Mouse (Mus musculus) bone marrow, adult 2 months (tissue): ENCODE results near the gene Evc. TPM values are rescaled to one million over a fixed set of nuclear protein-coding genes. Genes with fewer than 3 reads are reported as not detected.

ENCODE experiments used
- H3K27ac ChIP-seq: fragments of 200-500 bp; 2 replicates; pipeline ENCODE4 v1.5.1; 2012; ENCODE audit warnings: low read depth, mild to moderate bottlenecking, control low read depth, inconsistent platforms, low read length; ENCODE audit not compliant: control insufficient read depth, poor library complexity, insufficient read depth
- H3K4me1 ChIP-seq: fragments of 200-500 bp; 2 replicates; pipeline ENCODE4 v1.6.1; 2011; ENCODE audit warnings: low read length; ENCODE audit not compliant: control insufficient read depth, insufficient read depth
- H3K4me3 ChIP-seq: fragments of 200-500 bp; replicated peaks from 2 replicates; pipeline ENCODE3; 2011; ENCODE audit warnings: mild to moderate bottlenecking, low read depth, low read length, control low read depth; ENCODE audit not compliant: control insufficient read depth
- CTCF ChIP-seq: fragments of 200-500 bp; IDR thresholded peaks from 2 replicates; pipeline ENCODE4 v1.5.1; 2011; ENCODE audit warnings: low read length, control low read depth; ENCODE audit not compliant: control insufficient read depth, insufficient read depth
- POLR2A ChIP-seq: fragments of 200-500 bp; IDR thresholded peaks from 2 replicates; pipeline ENCODE4 v1.6.1; 2011; ENCODE audit warnings: low read depth, mild to moderate bottlenecking, control low read depth, low read length, borderline replicate concordance; ENCODE audit not compliant: control insufficient read depth
- WGBS: fragments of 180-500 bp; shearing (Covaris S2); methylation state at CpG from one replicate; pipeline ENCODE4 v1.1.7; 2018; 5-methylcytosine and 5-hydroxymethylcytosine counted together
- polyA plus RNA-seq: library from polyadenylated mRNA; stranded (reverse); fragments of >200 nt; gene quantifications from 2 replicates; pipeline ENCODE4 v1.2.4, GENCODE M21; 2011; ENCODE audit warnings: low replicate concordance; ENCODE audit not compliant: missing spikeins, insufficient read depth, insufficient read length

Evc gene
- polyA plus RNA-seq, 1 experiment = 2.8 TPM

DNA sequence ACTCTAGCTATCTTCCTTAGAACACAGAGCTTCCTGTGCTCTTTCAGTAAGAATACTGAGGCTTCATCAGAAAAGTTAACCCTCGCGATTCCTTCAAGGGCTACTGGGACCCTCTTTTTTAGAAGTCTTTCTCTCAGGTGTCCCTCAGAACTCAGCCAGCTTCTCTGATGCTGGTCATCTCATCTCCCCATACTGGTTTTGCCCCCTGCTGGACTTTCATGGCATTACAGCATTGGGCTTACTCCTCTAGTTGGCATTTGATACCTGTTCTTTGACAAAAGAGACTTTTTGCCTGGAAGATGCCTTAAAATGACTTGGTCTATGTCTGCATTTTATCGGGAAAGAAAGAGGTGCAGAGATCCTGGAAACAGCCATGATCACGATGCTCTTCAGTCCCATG is 17.7 kb upstream of the Evc start:
- no peak overlapping the region for H3K4me3 ChIP-seq
- TF ChIP-seq POLR2A (no peak), CTCF (no peak)
- H3K27ac ChIP-seq = no peak overlapping the region
- no peaks in the 10 kb centered on the region for H3K4me1 ChIP-seq
- 72% methylated on average over 4 of the region's 4 CpGs for WGBS

DNA sequence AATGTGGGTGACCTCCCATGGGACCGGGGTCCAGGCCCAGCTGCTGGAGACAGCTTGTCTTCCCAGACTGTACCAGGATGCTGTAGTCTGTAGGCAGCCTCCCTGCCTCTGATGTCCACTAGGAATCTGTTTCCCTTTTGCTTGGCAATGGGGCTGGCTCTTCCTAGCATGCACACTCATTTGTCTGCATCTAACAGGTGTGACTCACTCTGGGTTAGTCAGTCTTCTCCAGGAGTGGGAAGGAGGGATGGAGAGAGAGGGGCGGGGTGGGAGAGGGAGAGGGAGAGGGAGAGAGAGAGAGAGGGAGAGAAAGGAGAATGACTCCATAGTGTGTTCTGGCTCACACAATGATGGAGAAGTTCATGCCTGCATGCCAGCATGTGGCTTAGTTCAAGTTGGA is 15.1 kb upstream of the Evc start:
- Histone ChIP-seq H3K4me1 (no peaks in the 10 kb centered on the region), H3K4me3 (no peak overlapping the region), H3K27ac (no peak overlapping the region)
- 63% methylated on average over 2 of the region's 2 CpGs for WGBS
- TF ChIP-seq CTCF (no peak), POLR2A (no peak)

DNA sequence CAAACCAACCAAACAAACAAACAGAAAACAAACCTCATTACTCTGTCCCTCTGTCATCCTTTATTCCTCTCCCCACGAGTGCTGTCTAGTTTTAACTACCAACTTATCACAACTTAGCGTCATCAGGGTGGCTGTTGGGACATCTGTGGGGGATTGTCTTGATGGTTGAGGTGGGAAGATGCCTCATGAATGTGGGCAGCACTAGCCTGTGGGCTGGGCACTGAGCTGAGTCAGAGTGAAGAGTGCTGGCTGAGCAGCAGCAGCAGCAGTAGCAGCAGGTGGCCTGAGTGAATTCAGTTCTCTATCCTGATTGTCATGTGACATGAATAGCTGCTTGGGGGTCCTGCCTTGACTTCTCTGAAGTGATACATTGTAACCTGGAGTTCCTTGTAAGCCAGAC is 7.3 kb upstream of the Evc start:
- Histone ChIP-seq H3K4me1 (no peaks in the 10 kb centered on the region), H3K27ac (no peak overlapping the region), H3K4me3 (no peak overlapping the region)
- 79% methylated on average over 2 of the region's 2 CpGs for WGBS
- TF ChIP-seq POLR2A = no peak
- no peak for TF ChIP-seq CTCF

DNA sequence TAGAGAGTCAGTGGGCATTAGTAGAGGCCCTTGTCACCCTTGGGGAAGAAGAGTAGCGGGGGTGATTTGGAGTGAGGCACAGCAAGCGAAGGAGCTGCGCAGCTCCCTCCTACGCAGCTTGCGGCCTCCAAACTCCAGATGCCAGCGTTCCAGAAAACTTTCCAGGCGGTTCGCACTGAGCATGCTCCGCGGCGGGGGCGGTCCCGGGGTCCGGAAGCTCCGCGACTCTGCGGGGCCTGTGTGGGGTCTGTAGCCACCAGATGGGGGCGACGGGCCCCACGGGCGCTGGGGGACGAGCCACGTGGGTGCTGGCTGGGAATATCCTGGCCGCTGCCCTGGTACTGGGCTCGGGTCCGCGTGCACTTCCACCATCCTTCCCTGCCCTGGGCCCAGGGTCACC is 1.6 kb upstream of the Evc start, which contains the start of gene Evc2:
Evc2 (plus strand) TSS at position 212 of the 400 bp plus-strand sequence.
- WGBS = 3% methylated on average over 27 of the region's 27 CpGs
- TF ChIP-seq CTCF (no peak), POLR2A (no peak)
- no peak within 1 kb of the TSS for H3K4me3 ChIP-seq

DNA sequence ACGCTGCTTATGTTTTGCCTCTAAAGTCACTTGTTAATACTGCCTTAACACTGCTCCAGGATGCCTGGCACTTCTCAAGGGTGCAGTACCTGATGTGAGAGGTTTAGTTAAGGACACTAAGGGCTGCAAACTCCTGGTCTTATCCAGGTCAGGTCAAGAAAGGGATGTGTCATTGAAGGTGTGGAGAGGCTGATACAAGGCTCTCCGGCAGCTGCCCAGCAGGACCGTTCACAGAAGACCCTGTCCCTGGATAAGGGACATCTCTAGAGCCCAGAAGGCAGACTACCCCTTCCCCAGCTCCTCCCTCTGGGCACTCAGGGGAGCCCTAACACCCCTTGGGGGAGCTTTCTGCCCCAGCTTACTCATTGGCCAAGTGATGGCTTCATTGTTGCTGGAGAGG is 1.0 kb upstream of the Evc start:
- H3K4me3 ChIP-seq = no peak overlapping the region
- no peak for TF ChIP-seq POLR2A
- WGBS = 74% methylated on average over 3 of the region's 3 CpGs
- H3K27ac ChIP-seq = no peak overlapping the region
- H3K4me1 ChIP-seq = no peaks in the 10 kb centered on the region

More for the DNA sequence above, 1.6 kb upstream of the Evc start, which contains the start of gene Evc2:
- Histone ChIP-seq H3K4me1 (no peaks in the 10 kb centered on the region), H3K27ac (no peak within 1 kb of the TSS)

DNA sequence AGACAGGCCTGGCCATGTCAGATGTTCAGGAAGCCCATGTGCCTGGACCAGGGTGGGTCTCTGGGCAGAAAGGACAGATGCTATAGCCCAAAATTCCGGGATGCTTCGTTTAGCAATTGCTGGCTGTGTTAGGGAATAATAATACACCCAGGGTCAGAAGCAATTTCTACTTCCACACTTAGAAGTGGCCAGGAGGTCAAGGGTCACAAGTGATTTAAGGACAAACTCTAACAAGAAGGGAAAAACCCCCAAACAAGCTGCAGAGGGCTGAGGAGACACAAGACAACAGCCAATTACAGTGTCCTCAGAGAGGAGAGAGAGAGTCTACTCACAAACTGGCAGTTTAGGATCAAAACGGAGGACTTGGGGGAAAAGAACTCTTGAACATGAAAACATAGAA is 1.6 kb downstream of the Evc start:
- WGBS = 65% methylated on average over 3 of the region's 3 CpGs
- Histone ChIP-seq H3K4me3 (no peak overlapping the region), H3K4me1 (no peaks in the 10 kb centered on the region), H3K27ac (no peak overlapping the region)
- TF ChIP-seq CTCF = no peak
- no peak for TF ChIP-seq POLR2A

DNA sequence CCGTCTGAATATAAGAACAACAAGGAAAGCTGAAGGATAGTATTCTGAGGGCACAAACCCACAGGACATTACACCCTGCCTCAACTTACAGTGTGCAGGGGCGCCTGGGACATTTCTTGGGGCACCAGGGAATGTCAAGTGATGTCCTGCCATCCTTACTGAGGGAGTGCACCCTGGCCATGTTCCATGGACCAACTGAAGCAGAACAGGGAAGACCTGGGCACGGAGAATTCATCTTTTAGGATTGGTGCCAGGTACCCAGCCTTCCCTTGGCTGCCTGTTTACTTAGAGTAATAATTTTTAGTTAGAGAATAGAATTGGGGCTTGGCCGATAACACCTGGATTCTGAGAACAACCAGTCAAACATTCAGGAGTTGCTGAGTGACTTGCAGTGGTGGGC is 4.6 kb downstream of the Evc start:
- H3K27ac ChIP-seq = no peak overlapping the region
- no peaks in the 10 kb centered on the region for H3K4me1 ChIP-seq
- H3K4me3 ChIP-seq = no peak overlapping the region
- 72% methylated on average over 4 of the region's 4 CpGs for WGBS
- no peak for TF ChIP-seq CTCF
- no peak for TF ChIP-seq POLR2A

DNA sequence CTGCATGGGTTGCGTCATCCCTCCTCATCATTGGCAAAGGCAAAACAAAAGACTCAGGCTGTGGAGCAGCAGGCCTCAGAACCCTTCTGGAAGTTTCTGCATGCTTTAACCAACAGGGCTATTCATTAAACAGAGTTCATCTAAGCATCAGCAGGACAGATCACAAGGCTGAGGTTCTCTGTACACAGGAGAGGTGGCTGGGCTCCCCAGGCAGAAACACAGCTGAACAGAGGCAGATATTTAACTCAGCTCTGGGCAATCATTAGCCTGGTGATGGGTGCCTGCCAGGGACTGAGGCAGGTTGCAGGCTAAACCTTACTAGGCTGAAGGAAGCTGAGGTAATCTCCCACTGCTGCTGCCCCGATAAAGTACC is 5.6 kb downstream of the Evc start:
- WGBS = 82% methylated on average over 2 of the region's 2 CpGs
- no peak for TF ChIP-seq POLR2A
- no peak for TF ChIP-seq CTCF
- no peak overlapping the region for H3K4me3 ChIP-seq
- no peaks in the 10 kb centered on the region for H3K4me1 ChIP-seq
- no peak overlapping the region for H3K27ac ChIP-seq

DNA sequence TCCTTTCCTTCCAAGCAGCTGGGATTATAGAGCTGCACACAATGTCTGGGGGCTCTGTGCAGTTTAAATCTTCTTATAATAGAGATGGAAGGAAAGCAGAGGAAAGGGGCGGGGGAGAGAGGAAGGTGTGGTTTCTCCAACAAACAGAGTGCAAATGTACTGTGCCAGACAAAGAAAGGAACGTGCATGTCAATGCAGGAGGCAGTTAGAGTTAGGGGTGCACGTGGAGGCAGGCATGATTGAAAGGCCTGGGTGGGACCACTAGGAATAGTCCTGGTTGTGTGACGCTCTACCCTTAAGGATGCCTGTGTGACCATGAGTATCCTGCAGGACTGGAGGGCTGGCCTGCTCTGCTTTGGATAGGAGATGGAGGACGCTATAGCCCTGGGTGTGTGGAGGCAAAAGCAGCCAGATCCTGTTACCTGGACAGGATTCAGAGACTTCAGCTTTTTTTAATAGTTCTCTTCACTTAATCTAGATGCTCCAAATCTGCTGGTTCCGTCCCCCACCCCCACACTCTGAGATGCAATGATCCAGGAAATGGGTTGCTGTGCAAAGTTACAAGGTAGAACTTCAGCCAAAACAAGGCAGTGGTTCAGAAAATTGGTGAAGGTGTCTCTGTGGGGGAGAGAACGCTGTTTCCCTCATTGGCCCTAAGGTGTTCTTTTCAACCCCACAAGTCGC is 6.1 kb downstream of the Evc start:
- Histone ChIP-seq H3K27ac (no peak overlapping the region), H3K4me3 (no peak overlapping the region), H3K4me1 (no peaks in the 10 kb centered on the region)
- 62% methylated on average over 8 of the region's 8 CpGs for WGBS
- no peak for TF ChIP-seq POLR2A
- no peak for TF ChIP-seq CTCF
